Mouse (Mus musculus): ENCODE measurements around the gene Ssbp3. TPM values are rescaled to one million over a fixed set of nuclear protein-coding genes. Genes with fewer than 3 reads are reported as not detected.
A peak's percentile ranks its signal among the peaks of the same experiment; 100 is the strongest.

Ssbp3 gene
- total RNA-seq, 1 experiment, result 42.6 TPM

GRCm38 (mm10) chr4:106939223-106939918 lies 28.9 kb downstream of the Ssbp3 start:
- peak; percentile 51 for DNase-seq (ENCODE audit: low read depth, low spot score)
- Histone ChIP-seq H3K36me3 (ENCODE audit: control insufficient read depth, insufficient read depth, low read length, poor library complexity, severe bottlenecking) (peaks cover 6% of the 10 kb centered on the region; the same call in 1 of the 2 replicates), H3K9ac (ENCODE audit: insufficient read depth, low read depth, low read length, poor library complexity, severe bottlenecking) (no peak overlapping the region), H3K27ac (ENCODE audit: insufficient read depth, low read depth, low read length, poor library complexity, severe bottlenecking) (no peak overlapping the region; the same call in 1 of the 2 replicates), H3K4me1 (ENCODE audit: control insufficient read depth in 2 of 2, insufficient read depth in 2 of 2, low read length in 2 of 2, poor library complexity in 1 of 2) (peaks cover 16 to 73% of the 10 kb centered on the region in 2 experiments), H3K4me3 (ENCODE audit: insufficient read depth in 1 of 2, low read depth in 1 of 2, low read length in 2 of 2, poor library complexity in 1 of 2, severe bottlenecking in 1 of 2) (peak overlapping the region in 1 of 2 experiments; percentile 19; a peak in 1 of 4 replicates), H3K9me3 (ENCODE audit: control insufficient read depth, insufficient read depth, low read depth, low read length) (no peaks in the 10 kb centered on the region)
- in situ Hi-C loops (cut with MboI; ENCODE audit: low sequenced_read_pairs in 2 of 2, unreplicated experiment in 2 of 2), result no loop called here
- TF ChIP-seq HCFC1 (IDR thresholded peaks at IDR 0.05; ENCODE audit: borderline replicate concordance, insufficient read depth, low read length) (no peak), ZC3H11A (IDR thresholded peaks at IDR 0.05; ENCODE audit: borderline replicate concordance, low read depth, low read length) (no peak), ZNF384 (IDR thresholded peaks at IDR 0.05; ENCODE audit: low read depth, low read length) (no peak), CHD2 (IDR thresholded peaks at IDR 0.05; ENCODE audit: low read depth, low read length) (no peak), MAFK (IDR thresholded peaks at IDR 0.05; ENCODE audit: insufficient read depth, low read depth, low read length) (no peak)

GRCm38 (mm10) chr4:106939919-106940227 lies 29.4 kb downstream of the Ssbp3 start:
- H3K36me3 ChIP-seq (ENCODE audit: control insufficient read depth, insufficient read depth, low read length, poor library complexity, severe bottlenecking), result peaks cover 6% of the 10 kb centered on the region; the same call in 1 of the 2 replicates
- no peak for TF ChIP-seq CHD2 (IDR thresholded peaks at IDR 0.05; ENCODE audit: low read depth, low read length)
- no peak for TF ChIP-seq ZNF384 (IDR thresholded peaks at IDR 0.05; ENCODE audit: low read depth, low read length)
- no peak for TF ChIP-seq MAFK (IDR thresholded peaks at IDR 0.05; ENCODE audit: insufficient read depth, low read depth, low read length)
- no peak for TF ChIP-seq HCFC1 (IDR thresholded peaks at IDR 0.05; ENCODE audit: borderline replicate concordance, insufficient read depth, low read length)
- TF ChIP-seq ZC3H11A (IDR thresholded peaks at IDR 0.05; ENCODE audit: borderline replicate concordance, low read depth, low read length), result no peak
- H3K4me3 ChIP-seq (ENCODE audit: insufficient read depth in 1 of 2, low read depth in 1 of 2, low read length in 2 of 2, poor library complexity in 1 of 2, severe bottlenecking in 1 of 2), result no peak overlapping the region
- no peak for DNase-seq (ENCODE audit: low read depth, low spot score)
- H3K9me3 ChIP-seq (ENCODE audit: control insufficient read depth, insufficient read depth, low read depth, low read length), result no peaks in the 10 kb centered on the region
- H3K4me1 ChIP-seq (ENCODE audit: control insufficient read depth in 2 of 2, insufficient read depth in 2 of 2, low read length in 2 of 2, poor library complexity in 1 of 2), result peaks cover 20 to 70% of the 10 kb centered on the region in 2 experiments
- no peak overlapping the region for H3K9ac ChIP-seq (ENCODE audit: insufficient read depth, low read depth, low read length, poor library complexity, severe bottlenecking)
- in situ Hi-C loops (cut with MboI; ENCODE audit: low sequenced_read_pairs in 2 of 2, unreplicated experiment in 2 of 2), result no loop called here
- H3K27ac ChIP-seq (ENCODE audit: insufficient read depth, low read depth, low read length, poor library complexity, severe bottlenecking), result peak overlapping the region; percentile 45; the same call in 1 of the 2 replicates

- Histone ChIP-seq H3K36me3 (ENCODE audit: control insufficient read depth, insufficient read depth, low read length, poor library complexity, severe bottlenecking) (peaks cover 5% of the 10 kb centered on the region; the same call in 1 of the 2 replicates), H3K9me3 (ENCODE audit: control insufficient read depth, insufficient read depth, low read depth, low read length) (no peaks in the 10 kb centered on the region), H3K4me3 (ENCODE audit: insufficient read depth in 1 of 2, low read depth in 1 of 2, low read length in 2 of 2, poor library complexity in 1 of 2, severe bottlenecking in 1 of 2) (no peak overlapping the region), H3K4me1 (ENCODE audit: control insufficient read depth in 2 of 2, insufficient read depth in 2 of 2, low read length in 2 of 2, poor library complexity in 1 of 2) (peaks cover 20 to 63% of the 10 kb centered on the region in 2 experiments), H3K9ac (ENCODE audit: insufficient read depth, low read depth, low read length, poor library complexity, severe bottlenecking) (0 out of 2 replicates have a peak overlapping the region, but pooled peaks have one; percentile 0), H3K27ac (ENCODE audit: insufficient read depth, low read depth, low read length, poor library complexity, severe bottlenecking) (no peak overlapping the region)
- TF ChIP-seq HCFC1 (IDR thresholded peaks at IDR 0.05; ENCODE audit: borderline replicate concordance, insufficient read depth, low read length), result no peak
- TF ChIP-seq MAFK (IDR thresholded peaks at IDR 0.05; ENCODE audit: insufficient read depth, low read depth, low read length), result no peak
- no peak for TF ChIP-seq CHD2 (IDR thresholded peaks at IDR 0.05; ENCODE audit: low read depth, low read length)
- TF ChIP-seq ZC3H11A (IDR thresholded peaks at IDR 0.05; ENCODE audit: borderline replicate concordance, low read depth, low read length), result no peak
- DNase-seq (ENCODE audit: low read depth, low spot score), result no peak
- in situ Hi-C loops (cut with MboI; ENCODE audit: low sequenced_read_pairs in 2 of 2, unreplicated experiment in 2 of 2), result no loop called here
Measured at GRCm38 (mm10) chr4:106940945-106941344, 30.4 kb downstream of the Ssbp3 start.

GRCm38 (mm10) chr4:106941475-106941874 lies 31.0 kb downstream of the Ssbp3 start:
- no peak overlapping the region for H3K27ac ChIP-seq (ENCODE audit: insufficient read depth, low read depth, low read length, poor library complexity, severe bottlenecking)
- peaks cover 17 to 61% of the 10 kb centered on the region in 2 experiments for H3K4me1 ChIP-seq (ENCODE audit: control insufficient read depth in 2 of 2, insufficient read depth in 2 of 2, low read length in 2 of 2, poor library complexity in 1 of 2)
- no peak overlapping the region for H3K9ac ChIP-seq (ENCODE audit: insufficient read depth, low read depth, low read length, poor library complexity, severe bottlenecking)
- TF ChIP-seq ZNF384 (IDR thresholded peaks at IDR 0.05; ENCODE audit: low read depth, low read length) (no peak), HCFC1 (IDR thresholded peaks at IDR 0.05; ENCODE audit: borderline replicate concordance, insufficient read depth, low read length) (no peak), ZC3H11A (IDR thresholded peaks at IDR 0.05; ENCODE audit: borderline replicate concordance, low read depth, low read length) (no peak), CHD2 (IDR thresholded peaks at IDR 0.05; ENCODE audit: low read depth, low read length) (no peak), MAFK (IDR thresholded peaks at IDR 0.05; ENCODE audit: insufficient read depth, low read depth, low read length) (no peak)
- H3K4me3 ChIP-seq (ENCODE audit: insufficient read depth in 1 of 2, low read depth in 1 of 2, low read length in 2 of 2, poor library complexity in 1 of 2, severe bottlenecking in 1 of 2), result no peak overlapping the region
- in situ Hi-C loops (cut with MboI; ENCODE audit: low sequenced_read_pairs in 2 of 2, unreplicated experiment in 2 of 2), result no loop called here
- no peaks in the 10 kb centered on the region for H3K9me3 ChIP-seq (ENCODE audit: control insufficient read depth, insufficient read depth, low read depth, low read length)
- H3K36me3 ChIP-seq (ENCODE audit: control insufficient read depth, insufficient read depth, low read length, poor library complexity, severe bottlenecking), result peaks cover 5% of the 10 kb centered on the region; the same call in 1 of the 2 replicates
- DNase-seq (ENCODE audit: low read depth, low spot score), result no peak

Measured in ES-E14 (cell line).